Mouse (Mus musculus) layer of hippocampus, adult 18-20 months (tissue): ENCODE measurements around the gene Pygl. TPM values are rescaled to one million over a fixed set of nuclear protein-coding genes. Genes with fewer than 3 reads are reported as not detected.
"Not testable (repeated sequence)": the region's sequence is repeated elsewhere in the genome, so short reads cannot be mapped to it uniquely, and the experiment has no call there.

Experiments
- DNase-seq, 2 experiments: peaks; one replicate each; pipeline ENCODE4 v3.0.0; 2022; ENCODE audit warnings: low spot score in 2 of 2
- total RNA-seq, 2 experiments: library from RNA; stranded (reverse); gene quantifications; 2 replicates each; pipeline ENCODE4 v1.2.3; 2021

Gene Pygl
- total RNA-seq, 2 experiments from 2014 or later = 4.5 to 4.8 TPM

GRCm38 (mm10) chr12:70161057-70161456, 70.2 kb downstream of the Pygl start:
- DNase-seq = no peak

GRCm38 (mm10) chr12:70157292-70158066, 73.8 kb downstream of the Pygl start:
- DNase-seq = peak in 1 of 2 experiments; percentile 10

GRCm38 (mm10) chr12:70156222-70156621, 75.1 kb downstream of the Pygl start:
- no peak for DNase-seq

DNA sequence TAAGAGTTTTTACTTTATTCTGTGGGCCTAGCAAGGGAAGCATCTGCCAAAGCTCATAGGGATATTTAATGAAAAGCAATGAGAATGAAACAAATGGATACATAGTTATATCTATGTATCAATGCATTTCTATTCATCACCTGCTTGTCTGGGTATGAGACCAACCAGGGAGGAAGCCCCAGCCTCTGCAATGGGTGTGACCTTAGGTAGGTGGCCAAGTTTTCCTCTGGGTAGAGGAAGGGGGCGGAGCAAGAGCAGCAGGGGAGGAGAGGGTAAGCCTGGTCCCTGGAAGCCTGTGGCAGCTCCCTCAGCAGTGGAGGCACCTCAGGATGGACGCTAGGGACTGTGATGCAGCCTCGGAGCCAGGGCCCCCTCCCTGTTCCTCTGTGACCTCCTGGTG, 77.4 kb downstream of the Pygl start, which contains the start of gene Abhd12b:
Gene Abhd12b, plus strand, starts transcription at position 301 of the 400 bp plus-strand sequence.
- no peak for DNase-seq

- DNase-seq = no peak
Measured at GRCm38 (mm10) chr12:70148631-70149265, 82.5 kb downstream of the Pygl start.

DNA sequence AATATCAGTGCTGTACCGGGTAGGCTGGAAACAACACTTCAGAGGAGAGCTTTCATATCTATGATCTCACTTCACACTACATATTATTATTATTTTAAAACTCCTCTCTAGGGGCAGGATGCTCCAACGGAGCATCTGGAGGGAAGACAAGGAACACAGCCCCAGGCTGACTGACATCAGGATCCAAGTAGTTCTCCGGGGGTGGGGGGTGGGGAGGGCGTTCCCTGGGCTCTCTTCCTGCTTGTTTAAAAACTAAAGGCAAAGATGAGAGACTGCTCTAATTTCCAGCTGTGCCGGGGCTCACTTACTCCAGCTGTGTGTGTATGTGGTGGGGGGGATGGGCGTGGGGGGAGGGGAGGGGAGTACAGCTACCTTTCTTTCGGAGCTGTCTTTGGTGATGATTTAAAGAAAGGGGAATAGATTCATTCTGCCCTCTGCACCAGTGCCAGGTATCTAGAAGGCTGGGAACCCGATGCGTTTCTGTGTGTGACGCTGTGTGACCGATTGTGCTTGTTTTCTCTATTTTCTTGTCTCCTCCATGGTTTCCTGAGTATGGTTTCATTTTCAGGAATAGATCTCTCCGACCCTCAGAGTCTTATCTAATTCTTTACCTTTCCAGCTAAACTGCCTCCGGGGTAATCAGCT, 83.2 kb downstream of the Pygl start:
- DNase-seq = no peak

DNA sequence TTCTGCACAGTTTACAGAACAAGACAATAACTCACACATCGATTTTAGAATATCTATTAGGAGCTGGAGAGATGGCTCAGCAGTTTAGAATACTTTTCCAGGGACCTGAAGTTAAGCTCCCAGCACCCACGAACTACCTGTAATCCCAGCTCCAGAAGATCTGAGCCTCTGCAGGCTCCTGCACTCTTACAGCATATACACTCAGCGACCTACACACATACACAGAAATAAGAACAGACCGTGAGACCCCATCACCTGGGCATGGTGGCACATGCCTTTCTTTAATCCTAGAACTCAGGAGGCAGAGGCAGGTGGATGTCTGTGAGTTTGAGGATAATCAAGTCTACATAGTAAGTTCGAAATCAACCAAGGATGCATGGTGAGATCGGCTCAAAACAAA, 85.7 kb downstream of the Pygl start:
- no peak for DNase-seq

- DNase-seq = peak; percentile 19 to 82
Measured at GRCm38 (mm10) chr12:70144637-70145448, 86.4 kb downstream of the Pygl start.

- DNase-seq = not testable (repeated sequence)
Measured at GRCm38 (mm10) chr12:70144106-70144587, 87.1 kb downstream of the Pygl start.

DNA sequence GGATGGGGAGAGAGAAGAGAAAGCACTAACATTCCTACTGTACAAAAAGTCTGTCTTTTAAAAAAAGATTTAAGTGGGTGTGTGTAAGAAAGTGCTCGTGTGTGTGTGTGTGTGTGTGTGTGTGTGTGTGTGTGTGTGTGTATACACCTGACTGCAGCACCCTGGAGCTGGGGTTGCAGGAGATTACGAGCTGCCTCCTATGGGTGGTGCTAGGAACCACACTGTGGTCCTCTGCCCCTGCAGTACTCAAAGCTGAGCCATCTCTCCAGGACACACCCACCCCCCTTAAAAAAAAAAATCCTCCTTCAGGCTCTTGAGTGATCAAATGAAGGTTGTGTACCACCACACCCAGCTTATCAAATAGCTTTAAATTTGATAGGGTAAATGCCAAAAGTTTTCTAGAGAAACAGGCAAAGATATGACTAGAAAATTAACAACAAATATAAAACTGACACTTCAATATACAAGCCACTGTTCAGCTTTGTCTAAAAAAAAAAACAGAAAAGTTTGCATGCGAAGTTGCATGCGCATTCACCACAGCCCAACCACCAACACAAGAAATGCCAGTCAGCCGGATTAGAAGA, 90.2 kb downstream of the Pygl start:
- no peak for DNase-seq

Other genes with a start within 250 kb of the Pygl start
- gene Sav1, start 244.5 kb downstream of the Pygl start, total RNA-seq = 10 to 100 TPM; 15.7 to 16.4 TPM
- 10 to 100 TPM; 62.4 to 69.6 TPM for gene Nin, start 117.8 kb downstream of the Pygl start, total RNA-seq
- not detected for gene Abhd12b, start 77.3 kb downstream of the Pygl start, total RNA-seq
- 100 to 1,000 TPM; 306 to 313 TPM for gene Trim9, start 116.1 kb upstream of the Pygl start, total RNA-seq
- gene Tmx1, start 221.6 kb upstream of the Pygl start, total RNA-seq = 10 to 100 TPM; 30.6 to 31.2 TPM